Mouse (Mus musculus): Measurements from ENCODE around the gene Clcn6. TPM values are rescaled to one million over a fixed set of nuclear protein-coding genes. Genes with fewer than 3 reads are reported as not detected.

Gene Clcn6
- total RNA-seq, 2 experiments from 2014 or later = 1.3 to 1.7 TPM

DNA sequence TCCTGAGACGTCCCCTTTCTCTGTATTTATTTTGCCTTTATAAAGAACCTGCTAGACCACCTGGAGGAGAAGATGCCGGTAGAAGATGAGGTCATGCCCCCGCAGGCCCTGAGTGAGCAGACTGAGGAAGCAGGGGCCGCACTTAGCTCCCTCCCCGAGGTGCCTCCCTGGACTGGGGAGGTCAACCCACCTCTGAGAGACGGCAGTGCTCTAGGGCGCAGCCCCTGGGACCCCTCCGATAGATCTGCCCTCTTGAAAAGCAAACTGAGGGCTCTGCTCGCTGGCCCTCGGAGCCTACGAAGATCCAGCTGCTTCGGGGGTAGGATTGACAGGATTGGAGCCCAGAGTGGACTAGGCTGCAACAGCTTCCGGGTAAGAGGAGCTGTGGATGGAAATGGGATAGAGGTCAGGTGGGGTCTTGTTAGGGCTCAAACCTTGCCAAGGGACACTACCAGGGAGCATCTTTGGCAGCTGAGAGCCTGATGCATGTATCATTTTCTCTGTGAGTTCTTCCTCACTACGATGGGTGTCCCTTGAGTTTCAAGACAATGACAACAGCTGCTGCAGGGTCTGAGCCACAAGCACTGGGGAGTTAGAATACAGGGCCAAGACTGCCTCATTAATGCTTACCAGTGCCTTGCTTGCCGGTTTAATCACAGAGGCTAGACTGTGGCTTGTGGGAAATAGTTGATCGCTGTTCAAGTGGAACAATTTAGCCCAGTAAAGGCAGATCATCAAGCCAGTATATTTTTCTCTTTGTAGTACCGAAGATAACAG is 37.4 kb downstream of the Clcn6 start:
- no peak for ATAC-seq (replicated peaks; ENCODE audit: low FRiP score, poor library complexity, severe bottlenecking)

DNA sequence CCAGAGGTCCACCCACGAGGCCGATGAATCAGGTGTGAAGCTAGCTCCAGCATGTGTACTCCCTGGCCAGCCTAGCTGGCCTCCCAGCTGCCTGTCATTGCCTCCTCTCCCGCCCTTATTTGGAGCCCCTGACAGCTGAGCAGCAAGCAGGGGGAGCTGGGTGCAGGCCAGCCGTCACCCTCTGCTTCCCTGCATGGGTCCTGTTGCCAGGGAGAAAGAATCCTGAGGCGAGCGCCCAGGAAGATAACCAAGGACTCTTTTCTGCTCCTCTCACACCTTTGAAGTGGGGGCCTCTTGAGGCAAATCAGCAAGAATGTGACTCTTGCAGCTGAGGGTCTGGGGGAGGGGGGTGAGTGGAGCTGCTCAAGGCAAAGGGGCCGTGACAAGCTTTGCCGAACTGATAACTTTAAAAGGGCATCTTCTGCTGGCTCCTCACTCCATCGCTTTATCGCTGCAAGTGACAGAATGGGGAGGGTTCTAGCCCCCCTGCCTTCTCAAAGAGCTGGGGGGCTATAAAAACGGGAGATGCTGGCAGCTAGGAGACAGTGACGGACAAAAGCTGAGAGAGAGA is 38.3 kb downstream of the Clcn6 start, which contains the start of gene Nppa:
Nppa (plus strand) TSS at position 521 of the 571 bp plus-strand sequence.
- ATAC-seq (replicated peaks; ENCODE audit: low FRiP score, poor library complexity, severe bottlenecking) = no peak

DNA sequence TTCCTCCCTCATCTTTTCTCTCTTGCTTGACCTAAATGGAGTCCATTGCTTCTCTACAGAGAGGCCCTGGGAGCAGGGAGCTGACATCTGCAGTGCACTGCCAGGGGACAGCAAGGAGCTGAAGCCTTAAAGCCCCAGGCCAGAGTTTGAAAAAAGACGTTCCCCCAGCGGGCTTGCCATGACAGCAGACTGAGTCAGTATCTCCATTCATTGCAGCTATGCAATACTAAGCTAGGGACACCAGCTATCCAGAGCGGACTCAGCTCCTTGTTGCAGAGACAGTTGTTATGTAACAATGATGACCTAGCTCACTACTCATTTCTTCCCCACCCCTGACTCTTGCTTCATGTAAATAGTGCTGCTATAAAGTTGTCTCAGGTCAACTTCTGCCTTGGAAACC is 43.3 kb downstream of the Clcn6 start:
- no peak for ATAC-seq (replicated peaks; ENCODE audit: low FRiP score, poor library complexity, severe bottlenecking)

DNA sequence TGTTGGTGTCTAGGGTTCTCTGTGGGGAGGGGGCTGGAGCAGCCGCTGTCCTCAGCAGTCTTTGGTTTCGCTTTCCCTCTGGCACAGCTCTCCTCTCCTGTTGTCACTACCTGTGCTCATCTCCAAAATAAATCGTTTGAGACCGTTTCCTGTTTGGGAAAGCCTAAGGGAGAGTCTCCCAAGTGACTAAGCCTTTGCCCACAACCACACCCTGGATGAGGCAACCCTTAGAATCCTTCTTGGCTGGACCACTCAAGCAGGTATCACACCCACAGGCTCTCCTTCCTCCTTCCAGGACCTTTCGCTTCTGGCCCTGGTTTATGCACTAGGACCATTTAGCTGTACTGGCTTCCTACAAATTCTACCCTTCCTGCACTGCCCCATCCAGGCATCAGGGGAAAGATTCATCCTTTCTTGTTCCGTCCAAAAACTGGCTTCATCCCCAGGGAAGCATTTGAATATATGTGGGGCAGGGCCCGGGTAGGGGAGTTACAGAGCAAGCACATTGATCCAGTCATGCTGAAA is 45.0 kb downstream of the Clcn6 start:
- ATAC-seq (replicated peaks; ENCODE audit: low FRiP score, poor library complexity, severe bottlenecking) = no peak

DNA sequence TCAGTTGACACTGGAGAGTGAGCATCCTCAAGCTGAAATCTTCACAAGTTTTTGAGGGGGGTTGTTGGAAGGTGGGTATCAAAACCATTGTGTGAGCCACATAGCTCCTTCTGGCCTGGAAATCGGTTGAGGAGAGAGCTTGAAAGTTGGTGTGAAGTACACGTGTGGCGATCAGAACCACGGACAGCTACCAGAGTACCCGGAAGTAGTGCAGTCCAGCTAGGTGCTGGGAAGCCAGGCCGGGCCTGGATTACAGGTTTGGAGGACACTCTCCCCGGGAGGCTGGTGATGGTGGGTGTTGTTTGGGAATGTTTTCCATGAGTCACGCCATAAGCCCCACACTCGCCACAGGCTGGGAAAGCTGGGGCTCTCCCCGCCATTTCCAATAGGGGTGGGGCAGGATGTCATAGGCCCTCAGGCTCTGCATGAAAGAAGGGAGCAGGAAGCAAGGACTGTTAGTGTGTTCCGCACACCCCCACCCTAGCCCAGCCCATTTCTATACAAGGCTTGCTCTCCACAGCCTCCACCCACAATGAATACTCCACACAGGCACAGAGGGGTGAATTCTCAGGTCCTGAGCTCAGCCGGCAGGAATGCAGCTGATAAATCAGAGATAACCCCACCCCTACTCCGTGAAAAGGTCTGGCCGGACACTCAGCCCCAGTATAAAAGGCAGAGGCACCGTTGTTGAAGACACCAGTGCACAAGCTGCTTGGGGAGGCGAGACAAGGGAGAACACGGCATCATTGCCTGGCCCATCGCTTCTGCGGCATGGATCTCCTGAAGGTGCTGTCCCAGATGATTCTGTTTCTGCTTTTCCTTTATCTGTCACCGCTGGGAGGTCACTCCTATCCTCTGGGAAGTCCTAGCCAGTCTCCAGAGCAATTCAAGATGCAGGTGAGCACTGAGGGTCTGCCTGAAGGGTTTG is 53.2 kb downstream of the Clcn6 start, which contains the start of gene Nppb:
Nppb (plus strand) TSS at position 584 of the 928 bp plus-strand sequence.
- ATAC-seq (replicated peaks; ENCODE audit: low FRiP score, poor library complexity, severe bottlenecking) = no peak

DNA sequence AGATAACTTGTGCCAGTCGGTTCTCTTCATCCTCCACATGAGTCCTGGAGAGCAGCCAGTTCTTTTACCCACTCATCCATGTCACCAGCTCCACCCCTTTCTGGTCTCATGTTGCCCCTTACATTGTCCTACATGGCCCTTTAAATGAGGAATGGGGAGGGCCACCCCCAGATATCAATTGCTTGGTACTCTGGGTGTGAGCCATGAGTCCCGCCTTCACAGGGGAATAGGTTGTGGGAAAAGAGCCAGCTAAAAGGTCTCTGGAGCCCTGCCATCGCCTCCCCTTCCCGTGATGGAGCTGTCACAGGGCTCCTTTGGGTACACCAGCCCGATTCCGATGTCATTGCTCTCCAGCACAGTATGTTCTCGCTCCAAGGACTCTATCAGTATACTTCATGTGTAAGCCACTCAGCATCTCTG is 59.2 kb downstream of the Clcn6 start:
- ATAC-seq (replicated peaks; ENCODE audit: low FRiP score, poor library complexity, severe bottlenecking) = no peak

DNA sequence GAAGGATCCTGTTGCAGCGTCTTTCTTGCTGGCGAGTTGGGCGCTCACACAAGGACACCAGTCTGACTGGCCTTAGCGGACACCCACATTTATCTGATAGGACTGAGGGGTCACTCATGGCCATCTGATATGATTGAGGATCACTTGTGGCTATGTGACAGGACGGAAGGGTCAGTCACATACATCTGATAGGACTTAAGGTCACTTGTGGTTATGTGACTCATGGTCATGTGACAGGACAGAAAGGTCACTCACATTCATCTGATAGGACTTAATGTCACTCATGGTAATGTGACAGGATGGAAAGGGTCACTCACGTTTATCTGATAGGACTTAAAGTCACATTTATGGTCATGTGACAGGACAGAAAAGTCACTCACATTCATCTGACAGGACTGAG is 60.2 kb downstream of the Clcn6 start:
- no peak for ATAC-seq (replicated peaks; ENCODE audit: low FRiP score, poor library complexity, severe bottlenecking)

DNA sequence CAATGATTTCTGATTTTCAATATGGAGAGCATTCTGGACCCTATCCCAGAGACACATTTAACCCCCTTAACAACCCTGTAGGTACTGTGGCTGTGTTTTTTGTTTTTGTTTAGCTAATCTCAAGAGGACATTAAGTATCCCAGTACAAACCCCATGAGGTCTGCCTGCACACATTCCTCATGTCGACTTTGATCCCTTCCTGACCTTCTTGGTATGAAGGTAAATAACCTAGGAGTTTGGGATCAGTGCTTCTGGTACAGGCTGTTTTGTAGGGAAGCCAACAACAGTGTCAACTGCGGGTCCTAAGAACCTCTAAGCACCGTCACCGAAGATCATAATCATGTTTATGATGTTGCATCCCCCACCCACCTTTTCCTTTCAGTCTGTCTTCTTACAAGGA is 60.9 kb downstream of the Clcn6 start:
- ATAC-seq (replicated peaks; ENCODE audit: low FRiP score, poor library complexity, severe bottlenecking) = no peak

DNA sequence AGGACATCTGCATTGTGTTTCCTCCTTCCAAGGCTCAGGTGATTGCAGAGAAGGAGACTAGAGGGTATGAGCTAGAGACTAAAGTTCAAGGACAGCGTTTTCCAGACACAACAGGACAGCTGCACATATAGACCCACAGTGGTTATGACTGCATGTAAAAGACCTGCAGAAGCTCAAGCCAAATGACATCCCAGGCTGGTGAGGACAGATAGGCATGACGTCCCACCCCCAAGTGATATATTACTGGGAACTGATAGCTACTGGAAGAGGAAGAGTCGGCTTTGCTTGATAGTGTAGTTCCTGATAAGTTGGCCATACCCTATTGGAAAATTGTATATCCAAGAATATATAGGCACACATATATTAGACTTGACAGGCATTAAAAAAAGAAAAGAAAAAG is 62.4 kb downstream of the Clcn6 start:
- ATAC-seq (replicated peaks; ENCODE audit: low FRiP score, poor library complexity, severe bottlenecking) = no peak

DNA sequence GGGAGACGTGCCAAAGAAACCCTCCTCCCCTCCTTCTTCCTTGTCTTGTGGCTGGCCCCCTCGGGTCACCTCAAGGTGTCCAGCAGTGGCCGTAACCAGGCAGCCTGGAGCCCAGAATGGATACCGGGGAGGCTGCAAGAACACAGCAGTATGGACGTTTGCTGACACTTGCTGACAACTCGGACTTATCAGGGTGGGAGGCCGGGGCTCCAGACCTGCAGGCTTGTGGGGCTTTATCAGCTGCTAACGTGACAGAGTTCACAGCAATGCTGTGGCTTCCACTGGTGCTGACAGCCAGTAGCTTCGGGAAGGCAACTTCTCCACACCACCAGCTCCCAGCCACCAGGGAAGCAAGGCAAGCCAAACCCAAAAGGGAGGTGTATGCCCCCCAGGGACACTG is 69.3 kb downstream of the Clcn6 start:
- no peak for ATAC-seq (replicated peaks; ENCODE audit: low FRiP score, poor library complexity, severe bottlenecking)

DNA sequence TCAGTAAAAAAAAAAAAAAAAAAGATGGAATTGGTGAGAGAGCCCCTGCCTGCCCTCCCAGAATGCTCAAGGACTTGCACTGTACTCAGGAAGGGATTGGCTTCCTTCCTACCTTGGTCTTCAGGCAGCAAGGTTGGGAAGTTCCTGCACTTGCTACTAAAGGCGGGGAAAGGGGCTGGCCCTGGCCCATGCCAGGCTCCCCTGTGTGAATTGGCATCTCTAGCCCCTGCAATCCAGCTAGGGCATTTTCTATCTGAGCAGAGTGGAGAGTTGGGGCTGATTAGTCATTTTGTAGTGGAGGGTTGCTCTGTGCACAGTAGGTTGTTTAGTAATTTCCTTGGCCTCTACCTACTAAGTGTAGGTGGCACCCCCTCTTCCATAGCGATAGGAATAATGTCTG is 69.8 kb downstream of the Clcn6 start:
- no peak for ATAC-seq (replicated peaks; ENCODE audit: low FRiP score, poor library complexity, severe bottlenecking)

DNA sequence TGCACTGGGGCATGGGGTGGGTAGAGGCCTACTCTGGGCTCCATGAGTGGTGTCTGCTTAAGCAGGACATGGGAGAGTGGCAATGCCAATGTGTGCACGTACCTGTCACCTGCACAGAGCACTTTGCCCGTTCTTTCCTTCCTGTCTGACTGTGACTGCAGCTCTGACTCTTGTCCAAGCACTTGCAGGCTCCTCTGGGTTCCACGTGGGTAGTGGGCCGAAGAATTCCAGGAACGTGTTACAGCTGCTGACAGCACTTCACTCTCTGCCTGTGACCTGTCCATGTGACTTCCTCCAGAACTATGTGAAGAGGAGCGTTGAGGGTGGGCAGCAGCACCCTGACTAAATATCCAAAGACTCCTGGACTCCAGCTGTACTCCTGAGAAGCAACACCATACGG is 72.9 kb downstream of the Clcn6 start:
- no peak for ATAC-seq (replicated peaks; ENCODE audit: low FRiP score, poor library complexity, severe bottlenecking)

DNA sequence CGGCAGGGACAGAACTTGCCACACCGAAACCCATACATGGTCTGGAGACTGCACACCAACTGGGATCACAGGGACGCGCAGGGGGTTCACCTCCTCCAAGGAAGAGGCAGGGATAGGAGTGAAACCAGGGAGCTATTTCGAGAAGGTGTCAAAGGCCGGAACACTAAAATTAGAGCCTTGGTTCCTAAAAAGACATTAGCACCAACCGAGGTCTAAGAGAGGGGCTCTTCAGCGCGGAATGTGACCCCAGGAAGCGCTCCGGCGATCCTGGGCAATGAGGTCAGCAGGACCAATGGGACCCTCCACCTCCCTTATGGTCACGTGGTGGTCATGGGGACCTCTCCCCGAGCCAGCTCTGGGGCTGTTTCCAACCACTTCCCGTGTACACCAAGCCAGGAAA is 75.0 kb downstream of the Clcn6 start:
- no peak for ATAC-seq (replicated peaks; ENCODE audit: low FRiP score, poor library complexity, severe bottlenecking)

DNA sequence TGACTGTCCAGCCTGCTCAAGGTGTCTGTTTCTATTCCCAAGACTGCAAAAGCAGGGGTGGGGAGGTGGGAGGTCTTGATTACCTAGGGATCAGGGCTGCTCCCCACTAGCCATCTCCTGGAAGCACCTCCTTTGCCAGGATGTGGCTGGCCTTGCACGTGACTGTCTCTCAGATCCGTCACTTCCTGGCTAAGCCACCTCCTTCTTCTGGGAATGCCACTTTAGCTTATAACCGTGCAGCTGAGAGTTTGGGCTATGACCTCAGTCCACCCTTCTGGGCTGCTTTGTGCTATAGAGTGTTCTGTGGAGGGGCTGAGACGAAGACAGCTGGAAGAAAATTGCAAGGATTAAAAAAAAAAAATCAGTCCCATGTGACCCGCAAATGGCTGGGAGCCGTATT is 75.8 kb downstream of the Clcn6 start:
- no peak for ATAC-seq (replicated peaks; ENCODE audit: low FRiP score, poor library complexity, severe bottlenecking)

DNA sequence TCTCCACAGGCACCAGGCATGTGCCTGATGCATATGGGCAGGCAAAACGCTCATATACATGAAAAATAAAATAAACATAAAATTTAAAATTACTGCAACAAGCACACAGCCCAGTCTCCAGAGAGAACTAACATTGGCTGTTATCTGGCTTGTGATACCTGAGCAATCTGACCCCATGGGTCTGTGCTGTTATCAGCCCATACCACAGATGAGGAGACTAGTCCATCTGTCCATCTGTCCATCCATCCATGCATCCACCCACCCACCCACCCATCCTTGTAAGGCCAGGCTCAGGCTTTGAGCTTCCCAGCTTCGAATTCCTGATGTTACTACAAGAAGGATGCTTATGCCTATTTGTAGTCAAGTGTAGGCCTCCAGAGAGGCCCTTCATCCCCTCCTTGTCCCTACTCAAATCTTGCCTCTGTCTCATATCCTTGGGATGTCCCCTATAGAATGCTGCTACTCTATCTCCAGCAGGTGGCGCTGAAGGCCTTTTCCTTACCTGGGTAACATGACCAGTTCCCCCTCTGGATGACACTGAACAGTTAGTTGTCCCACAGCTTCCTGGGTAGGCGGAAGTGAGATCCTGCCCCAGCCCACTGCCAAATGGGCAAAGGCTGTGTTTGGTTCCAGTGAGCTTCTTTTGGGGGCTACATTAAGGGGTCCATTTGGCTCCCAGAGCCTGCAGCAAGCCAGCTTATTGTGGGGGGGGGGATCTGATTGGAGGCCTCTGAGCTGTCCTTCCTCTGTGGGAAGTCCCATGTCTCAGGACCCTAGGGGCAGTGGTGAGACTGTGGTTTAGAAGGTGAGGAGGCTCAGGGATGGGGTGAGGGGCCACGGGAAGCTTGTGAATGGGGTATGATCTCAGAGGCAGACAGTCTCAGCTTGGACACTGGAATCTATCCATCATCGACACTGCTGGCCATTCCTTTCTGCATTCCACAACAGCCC is 78.5 kb downstream of the Clcn6 start:
- no peak for ATAC-seq (replicated peaks; ENCODE audit: low FRiP score, poor library complexity, severe bottlenecking)

DNA sequence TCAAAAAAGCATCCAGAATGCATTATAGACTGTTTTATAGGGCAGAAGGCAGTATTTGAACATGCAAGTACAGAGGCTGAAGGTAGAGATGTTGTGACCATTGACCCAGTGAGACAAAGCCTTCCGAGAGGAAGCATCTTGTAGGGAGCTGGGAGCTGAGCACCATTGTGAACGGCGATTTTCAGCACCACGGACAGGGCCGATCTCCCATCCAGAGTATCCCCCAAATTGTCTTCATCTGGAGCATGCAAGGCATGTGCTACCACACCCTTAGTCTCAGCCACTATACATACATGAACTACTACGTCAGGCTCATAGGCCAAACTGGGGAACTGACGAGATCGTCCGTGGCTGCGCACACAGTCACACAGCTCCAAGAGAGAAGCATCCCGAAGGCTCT is 81.5 kb downstream of the Clcn6 start:
- ATAC-seq (replicated peaks; ENCODE audit: low FRiP score, poor library complexity, severe bottlenecking) = no peak

Measured in erythroid progenitor cell, adult 5-6 weeks (primary cell).